Mouse (Mus musculus): ENCODE measurements around the gene Saa2. TPM values are rescaled to one million over a fixed set of nuclear protein-coding genes. Genes with fewer than 3 reads are reported as not detected.
A peak's percentile ranks its signal among the peaks of the same experiment; 100 is the strongest.

The Saa2 gene
- polyA plus RNA-seq, 1 experiment from 2014 or later, result not detected

DNA sequence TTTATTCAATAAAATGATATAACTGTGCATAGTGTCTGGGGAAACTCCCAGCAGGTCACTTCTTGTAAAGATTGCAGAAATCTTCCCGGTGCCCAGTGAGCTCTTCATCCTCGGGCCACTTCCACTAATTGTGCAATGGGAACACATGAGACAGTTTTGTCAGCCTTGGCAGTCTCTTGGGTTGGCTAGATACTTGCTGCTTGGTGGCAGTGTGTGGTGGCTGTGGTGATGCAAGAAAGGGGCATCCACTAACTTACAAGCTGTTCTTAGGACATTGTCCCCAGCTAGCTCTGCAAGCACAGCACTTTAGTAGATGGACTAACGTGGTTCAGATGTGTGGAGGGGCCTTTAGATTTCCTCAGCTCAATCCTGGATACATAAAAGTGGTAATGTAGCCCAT, 5.8 kb upstream of the Saa2 start:
- H3K4me3 ChIP-seq (replicated peaks; ENCODE audit: low read length), result no peak overlapping the region
- DNase-seq (ENCODE audit: low spot score), result no peak
- no peaks in the 10 kb centered on the region for H3K36me3 ChIP-seq (replicated peaks; ENCODE audit: control insufficient read depth, insufficient read depth)
- H3K27ac ChIP-seq, result no peak overlapping the region
- no peaks in the 10 kb centered on the region for H3K27me3 ChIP-seq (ENCODE audit: control insufficient read depth, insufficient read depth, low read length)
- ATAC-seq (ENCODE audit: low FRiP score), result no peak
- no peaks in the 10 kb centered on the region for H3K4me1 ChIP-seq (replicated peaks; ENCODE audit: control insufficient read depth, insufficient read depth, low read length)
- H3K4me2 ChIP-seq (replicated peaks), result no peak overlapping the region
- 92% methylated on average over 3 of the region's 3 CpGs for WGBS
- no peak overlapping the region for H3K9ac ChIP-seq
- no peaks in the 10 kb centered on the region for H3K9me3 ChIP-seq (ENCODE audit: control insufficient read depth, low read length)

DNA sequence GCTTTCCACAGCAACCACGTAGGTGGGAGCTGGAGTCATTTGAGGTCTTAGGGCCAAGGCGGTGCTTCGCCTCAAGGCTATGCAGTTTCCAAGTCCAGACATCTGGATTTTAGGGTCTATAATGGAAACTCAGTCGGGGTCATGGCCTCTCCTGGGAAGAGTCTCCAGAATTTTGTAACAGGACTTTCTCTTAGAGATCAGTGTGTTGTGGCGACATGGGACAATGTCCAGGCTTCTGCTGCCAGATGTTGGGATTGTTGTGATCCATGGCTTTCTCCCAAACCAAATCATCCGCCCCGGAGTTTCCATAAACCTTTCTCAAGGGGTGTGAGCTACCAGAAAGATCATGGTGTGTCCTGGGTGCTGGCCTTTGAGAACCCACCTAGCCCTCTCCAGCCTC, 5.2 kb upstream of the Saa2 start:
- Histone ChIP-seq H3K4me1 (replicated peaks; ENCODE audit: control insufficient read depth, insufficient read depth, low read length) (no peaks in the 10 kb centered on the region), H3K4me3 (replicated peaks; ENCODE audit: low read length) (no peak overlapping the region), H3K27ac (no peak overlapping the region), H3K9me3 (ENCODE audit: control insufficient read depth, low read length) (no peaks in the 10 kb centered on the region), H3K9ac (no peak overlapping the region), H3K4me2 (replicated peaks) (no peak overlapping the region), H3K36me3 (replicated peaks; ENCODE audit: control insufficient read depth, insufficient read depth) (no peaks in the 10 kb centered on the region), H3K27me3 (ENCODE audit: control insufficient read depth, insufficient read depth, low read length) (no peaks in the 10 kb centered on the region)
- WGBS, result 93% methylated on average over 7 of the region's 7 CpGs
- ATAC-seq (ENCODE audit: low FRiP score) (no peak), DNase-seq (ENCODE audit: low spot score) (no peak)

DNA sequence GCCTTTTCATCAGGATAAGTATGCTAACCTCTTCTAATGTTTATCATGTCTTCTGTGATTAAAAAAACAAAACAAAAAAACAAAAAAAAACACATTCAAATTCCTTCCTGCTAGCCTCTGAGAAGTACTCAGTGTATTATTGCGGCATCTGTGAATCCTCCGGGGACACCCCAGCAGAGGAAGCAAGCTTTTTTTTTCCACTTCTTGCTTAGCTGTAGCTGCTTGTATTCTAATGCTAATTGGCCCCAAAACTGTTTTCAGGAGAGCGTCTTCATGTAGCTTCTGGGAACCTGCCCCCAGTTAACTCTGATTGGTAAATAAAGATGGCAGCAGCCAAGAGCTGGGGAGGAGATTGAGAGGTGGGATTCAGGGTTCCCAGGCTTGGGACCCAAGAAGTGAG, 3.1 kb upstream of the Saa2 start:
- 21% methylated on average over 3 of the region's 3 CpGs for WGBS
- ATAC-seq (ENCODE audit: low FRiP score) (no peak), DNase-seq (ENCODE audit: low spot score) (no peak)
- Histone ChIP-seq H3K4me1 (replicated peaks; ENCODE audit: control insufficient read depth, insufficient read depth, low read length) (no peaks in the 10 kb centered on the region), H3K9ac (no peak overlapping the region), H3K27ac (no peak overlapping the region), H3K9me3 (ENCODE audit: control insufficient read depth, low read length) (no peaks in the 10 kb centered on the region), H3K27me3 (ENCODE audit: control insufficient read depth, insufficient read depth, low read length) (no peaks in the 10 kb centered on the region), H3K4me2 (replicated peaks) (no peak overlapping the region), H3K4me3 (replicated peaks; ENCODE audit: low read length) (no peak overlapping the region), H3K36me3 (replicated peaks; ENCODE audit: control insufficient read depth, insufficient read depth) (no peaks in the 10 kb centered on the region)

DNA sequence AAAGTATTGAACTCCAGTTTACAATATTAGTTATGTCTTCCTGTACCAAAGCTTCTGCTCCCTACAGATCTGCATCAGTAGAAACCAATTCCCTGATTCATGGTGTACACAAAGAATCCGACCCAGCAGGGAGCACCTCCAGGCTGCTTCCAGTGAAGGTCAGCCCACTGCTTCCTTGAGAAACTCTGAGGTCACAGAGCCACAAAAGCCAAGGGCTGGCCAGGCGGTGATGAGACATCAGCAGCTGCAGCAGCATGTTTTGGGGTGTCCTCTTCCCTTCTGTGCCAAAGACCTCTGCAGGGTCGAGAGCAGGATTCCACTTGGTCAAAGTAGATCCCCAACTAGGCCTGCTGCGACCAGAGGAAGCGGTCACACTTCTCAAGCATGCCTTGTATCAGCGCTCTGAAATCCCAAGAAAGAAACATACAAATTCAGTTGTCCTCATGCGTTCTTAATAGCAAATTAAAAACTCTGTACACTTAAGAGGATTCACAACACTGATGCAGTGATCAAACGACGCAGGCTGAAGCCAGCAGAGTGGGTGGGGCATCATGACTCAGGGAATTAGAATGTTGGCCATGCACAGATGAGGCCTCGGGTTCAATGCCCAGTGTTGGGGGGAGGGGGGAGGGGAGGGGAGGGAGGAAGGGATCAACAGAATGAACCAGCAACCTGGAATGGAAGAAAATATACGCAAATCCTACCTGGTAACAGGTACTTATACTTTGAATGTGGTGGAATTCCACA, 9.6 kb downstream of the Saa2 start:
- no peaks in the 10 kb centered on the region for H3K4me1 ChIP-seq (replicated peaks; ENCODE audit: control insufficient read depth, insufficient read depth, low read length)
- H3K36me3 ChIP-seq (replicated peaks; ENCODE audit: control insufficient read depth, insufficient read depth), result peaks cover 77% of the 10 kb centered on the region
- H3K27me3 ChIP-seq (ENCODE audit: control insufficient read depth, insufficient read depth, low read length), result no peaks in the 10 kb centered on the region
- ATAC-seq (ENCODE audit: low FRiP score) (no peak), DNase-seq (ENCODE audit: low spot score) (no peak)
- no peak overlapping the region for H3K27ac ChIP-seq
- no peak overlapping the region for H3K9ac ChIP-seq
- no peak overlapping the region for H3K4me2 ChIP-seq (replicated peaks)
- 82% methylated on average over 11 of the region's 11 CpGs for WGBS
- no peak overlapping the region for H3K4me3 ChIP-seq (replicated peaks; ENCODE audit: low read length)
- H3K9me3 ChIP-seq (ENCODE audit: control insufficient read depth, low read length), result no peaks in the 10 kb centered on the region

DNA sequence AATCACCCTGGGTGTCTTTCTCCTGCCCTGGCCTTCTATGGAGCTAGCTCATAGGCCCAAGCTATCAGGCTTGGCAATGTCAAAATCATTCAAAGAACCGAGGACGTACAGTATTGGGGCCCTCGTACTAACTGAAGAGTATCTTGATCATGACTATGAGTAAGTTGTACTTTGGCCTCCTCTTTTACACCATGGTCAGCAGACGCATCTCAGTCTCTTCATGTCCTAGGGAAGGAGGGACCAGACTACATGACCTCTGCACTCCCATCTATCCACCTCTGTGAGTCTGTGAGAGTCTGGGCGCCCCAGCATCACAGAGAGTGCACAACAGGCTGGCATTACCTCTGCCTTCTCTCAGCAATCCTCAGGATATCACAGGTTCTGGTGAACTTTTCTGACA, 11.0 kb downstream of the Saa2 start:
- Histone ChIP-seq H3K36me3 (replicated peaks; ENCODE audit: control insufficient read depth, insufficient read depth) (peaks cover 90% of the 10 kb centered on the region), H3K27ac (no peak overlapping the region), H3K27me3 (ENCODE audit: control insufficient read depth, insufficient read depth, low read length) (no peaks in the 10 kb centered on the region), H3K4me2 (replicated peaks) (no peak overlapping the region), H3K4me3 (replicated peaks; ENCODE audit: low read length) (no peak overlapping the region), H3K4me1 (replicated peaks; ENCODE audit: control insufficient read depth, insufficient read depth, low read length) (no peaks in the 10 kb centered on the region), H3K9me3 (ENCODE audit: control insufficient read depth, low read length) (no peaks in the 10 kb centered on the region), H3K9ac (no peak overlapping the region)
- no peak for DNase-seq (ENCODE audit: low spot score)
- ATAC-seq (ENCODE audit: low FRiP score), result no peak
- 91% methylated on average over 5 of the region's 5 CpGs for WGBS

DNA sequence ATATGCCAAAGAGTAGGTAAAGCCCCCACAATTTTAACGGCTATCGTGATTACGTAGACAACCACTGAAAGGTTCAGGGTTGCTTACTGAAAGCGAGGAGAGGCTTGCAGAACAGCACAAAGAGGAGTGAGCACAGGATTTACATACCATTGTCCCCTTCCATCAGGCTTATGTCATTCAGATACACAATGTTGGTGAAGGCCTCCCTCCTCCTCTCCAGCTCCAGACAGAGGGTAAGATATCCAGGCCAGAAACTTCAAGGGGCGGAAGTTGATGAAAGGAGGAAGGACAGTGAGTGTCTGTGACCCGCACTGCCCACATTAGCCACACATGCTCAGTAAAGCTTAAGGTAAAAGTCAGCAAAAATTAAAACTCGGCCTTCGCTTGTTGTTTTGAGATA, 13.1 kb downstream of the Saa2 start:
- Histone ChIP-seq H3K9me3 (ENCODE audit: control insufficient read depth, low read length) (no peaks in the 10 kb centered on the region), H3K4me2 (replicated peaks) (no peak overlapping the region), H3K36me3 (replicated peaks; ENCODE audit: control insufficient read depth, insufficient read depth) (peaks cover 99% of the 10 kb centered on the region), H3K27me3 (ENCODE audit: control insufficient read depth, insufficient read depth, low read length) (no peaks in the 10 kb centered on the region), H3K27ac (no peak overlapping the region), H3K4me1 (replicated peaks; ENCODE audit: control insufficient read depth, insufficient read depth, low read length) (no peaks in the 10 kb centered on the region), H3K9ac (no peak overlapping the region), H3K4me3 (replicated peaks; ENCODE audit: low read length) (no peak overlapping the region)
- DNase-seq (ENCODE audit: low spot score) (no peak), ATAC-seq (ENCODE audit: low FRiP score) (no peak)
- WGBS, result 75% methylated on average over 8 of the region's 8 CpGs

DNA sequence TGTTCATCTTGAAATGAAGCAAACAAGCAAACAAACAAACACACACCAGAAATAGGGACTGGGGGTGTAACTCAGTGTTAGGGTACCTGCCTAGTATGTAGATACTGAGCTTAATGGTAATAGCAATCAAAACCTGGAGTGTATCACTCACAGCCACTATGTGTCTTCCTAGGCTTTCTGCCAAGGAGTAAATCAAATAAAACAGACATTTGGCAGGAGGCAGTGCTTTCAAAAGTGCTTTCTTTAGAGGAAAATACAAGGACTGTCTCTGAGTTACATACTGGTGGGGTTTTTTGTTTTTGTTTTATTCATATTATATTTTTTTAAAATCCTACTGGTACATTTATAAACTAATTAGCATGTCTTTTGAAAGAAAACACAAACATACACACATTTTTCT, 15.8 kb downstream of the Saa2 start:
- H3K27me3 ChIP-seq (ENCODE audit: control insufficient read depth, insufficient read depth, low read length), result no peaks in the 10 kb centered on the region
- H3K36me3 ChIP-seq (replicated peaks; ENCODE audit: control insufficient read depth, insufficient read depth), result peaks cover 91% of the 10 kb centered on the region
- ATAC-seq (ENCODE audit: low FRiP score) (no peak), DNase-seq (ENCODE audit: low spot score) (no peak)
- H3K9ac ChIP-seq, result no peak overlapping the region
- H3K4me3 ChIP-seq (replicated peaks; ENCODE audit: low read length), result no peak overlapping the region
- H3K9me3 ChIP-seq (ENCODE audit: control insufficient read depth, low read length), result no peaks in the 10 kb centered on the region
- H3K4me1 ChIP-seq (replicated peaks; ENCODE audit: control insufficient read depth, insufficient read depth, low read length), result no peaks in the 10 kb centered on the region
- no peak overlapping the region for H3K27ac ChIP-seq
- H3K4me2 ChIP-seq (replicated peaks), result no peak overlapping the region

DNA sequence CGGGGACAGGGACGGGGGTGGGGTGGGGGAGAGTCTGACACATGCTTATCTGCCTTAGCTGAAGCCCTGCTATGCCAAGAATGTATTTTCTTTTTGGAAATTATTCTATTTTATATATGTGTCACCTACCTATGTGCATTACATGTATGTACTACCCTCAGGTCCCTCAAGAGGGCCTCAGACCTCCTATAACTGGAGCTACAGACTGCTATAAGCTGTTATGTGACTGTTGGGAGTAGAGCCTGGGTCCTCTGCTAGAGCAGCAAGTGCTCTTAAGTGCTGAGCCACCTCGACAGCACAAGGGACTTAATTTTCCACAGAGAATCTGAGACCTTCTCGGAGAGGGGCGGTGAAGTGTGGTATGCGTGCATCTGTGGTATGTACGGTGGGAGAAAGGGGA, 16.9 kb downstream of the Saa2 start:
- Histone ChIP-seq H3K9ac (no peak overlapping the region), H3K9me3 (ENCODE audit: control insufficient read depth, low read length) (no peaks in the 10 kb centered on the region), H3K4me3 (replicated peaks; ENCODE audit: low read length) (no peak overlapping the region), H3K4me2 (replicated peaks) (no peak overlapping the region), H3K27ac (no peak overlapping the region), H3K27me3 (ENCODE audit: control insufficient read depth, insufficient read depth, low read length) (no peaks in the 10 kb centered on the region), H3K4me1 (replicated peaks; ENCODE audit: control insufficient read depth, insufficient read depth, low read length) (no peaks in the 10 kb centered on the region), H3K36me3 (replicated peaks; ENCODE audit: control insufficient read depth, insufficient read depth) (peaks cover 91% of the 10 kb centered on the region)
- 95% methylated on average over 7 of the region's 7 CpGs for WGBS
- DNase-seq (ENCODE audit: low spot score), result no peak
- no peak for ATAC-seq (ENCODE audit: low FRiP score)

DNA sequence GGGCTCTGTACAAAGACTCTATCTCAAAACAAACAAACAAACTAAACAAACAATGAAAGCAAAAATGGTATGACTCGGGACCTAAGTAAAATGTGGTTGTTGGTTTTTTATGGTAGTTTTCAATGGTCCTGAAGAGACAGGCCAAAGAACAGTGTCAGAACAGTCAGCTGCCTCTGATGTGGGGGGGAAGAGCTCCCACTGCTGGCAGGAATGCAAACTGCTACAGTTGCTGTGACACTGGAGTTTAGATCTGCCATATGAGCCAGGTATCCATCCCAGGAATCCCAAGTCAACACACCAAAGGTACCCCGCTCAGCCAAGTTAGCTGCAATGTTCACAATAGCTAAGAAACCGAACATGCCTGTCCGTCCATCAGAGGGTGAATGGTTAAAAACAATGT, 19.1 kb downstream of the Saa2 start:
- WGBS, result 65% methylated on average over 4 of the region's 4 CpGs
- no peaks in the 10 kb centered on the region for H3K27me3 ChIP-seq (ENCODE audit: control insufficient read depth, insufficient read depth, low read length)
- no peak overlapping the region for H3K4me3 ChIP-seq (replicated peaks; ENCODE audit: low read length)
- peaks cover 91% of the 10 kb centered on the region for H3K36me3 ChIP-seq (replicated peaks; ENCODE audit: control insufficient read depth, insufficient read depth)
- no peak overlapping the region for H3K9ac ChIP-seq
- H3K4me2 ChIP-seq (replicated peaks), result no peak overlapping the region
- DNase-seq (ENCODE audit: low spot score) (peak; percentile 80), ATAC-seq (ENCODE audit: low FRiP score) (no peak)
- no peaks in the 10 kb centered on the region for H3K4me1 ChIP-seq (replicated peaks; ENCODE audit: control insufficient read depth, insufficient read depth, low read length)
- no peak overlapping the region for H3K27ac ChIP-seq
- no peaks in the 10 kb centered on the region for H3K9me3 ChIP-seq (ENCODE audit: control insufficient read depth, low read length)

Measured in hindbrain, embryonic 14.5 days (tissue).